16 mouse cellular contexts compared by ENCODE assay signal in the genomic region with DNA sequence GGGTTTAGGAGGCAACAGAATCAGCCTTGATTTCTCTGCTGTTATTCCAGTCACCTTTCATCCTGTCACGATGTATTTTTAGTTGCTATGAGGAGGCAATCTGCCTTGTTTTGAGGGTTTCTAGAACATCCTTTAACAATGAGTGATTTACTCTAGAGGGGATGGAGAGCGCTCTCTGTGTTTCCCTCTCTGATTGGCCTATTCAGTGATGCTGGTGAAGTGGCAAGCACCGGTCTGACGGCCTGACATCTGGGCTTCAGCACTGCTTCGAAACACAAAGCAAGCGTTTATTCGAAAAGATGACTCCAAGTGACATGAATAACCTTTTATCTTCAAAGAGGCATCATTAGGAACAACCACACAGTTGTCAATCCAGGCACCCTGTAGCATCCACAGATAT.
DNase-seq lines count a peak whose midpoint lies in the region; ATAC-seq lines count a peak whose summit lies in the region.
"Had no signal": no experiment of that assay in that cellular context is flagged by ENCODE, and none has a peak within 500 bp of the region (broad histone marks: within the 10 kb centered on the region; RNA-seq: fewer than 3 reads in every experiment).

No protein-coding gene starts in this region.

- ATAC-seq in frontal cortex, adult (ENCODE audit: low TSS enrichment) = peak; percentile 73; the same call in 1 of the 2 replicates
- ATAC-seq in granulocyte monocyte progenitor cell, adult 5-6 weeks (replicated peaks; ENCODE audit: poor library complexity, severe bottlenecking) = no peak
- ATAC-seq: intestine, postnatal 0 days had no signal

- DNase-seq in cerebellum, adult 9-11 months = peak; percentile 2
- DNase-seq in cerebellum, adult 11 months = no peak
- DNase-seq in frontal cortex, postnatal 25 days (ENCODE audit: low spot score in 2 of 2) = no peak
- peak; percentile 3 for DNase-seq in left cerebral cortex, postnatal 14 days (ENCODE audit: low spot score in 2 of 2)
- no peak for DNase-seq in left cerebral cortex, postnatal 36 days (ENCODE audit: low spot score in 2 of 2)
- DNase-seq: adrenal gland, postnatal 10 days; cerebellum, adult 2 months; cerebellum, postnatal 14 days; embryo, embryonic 11 days; gastrocnemius, adult 2 months; gastrocnemius, postnatal 25 days; heart, adult 11 months; heart, postnatal 36 days had no signal

- intact Hi-C loops in left cerebral cortex, postnatal 14 days (cut with DNase I) = no loop called here
- intact Hi-C loops in left cerebral cortex, postnatal 36 days (cut with DNase I) = no loop called here

Comparison
In these comparisons a context has a peak if more than half of its experiments do, and no peak if none do; other contexts are left out.
1. DNase-seq: peak in cerebellum, adult 9-11 months (single experiment) and left cerebral cortex, postnatal 14 days (2 of 2); none in cerebellum, adult 11 months (single experiment), frontal cortex, postnatal 25 days (0 of 2) and left cerebral cortex, postnatal 36 days (0 of 2).